Mouse (Mus musculus): Measurements from ENCODE around the gene Ddias. TPM values are rescaled to one million over a fixed set of nuclear protein-coding genes. Genes with fewer than 3 reads are reported as not detected.

Gene Ddias
- total RNA-seq, 2 experiments from 2014 or later: 0.57 to 0.73 TPM

DNA sequence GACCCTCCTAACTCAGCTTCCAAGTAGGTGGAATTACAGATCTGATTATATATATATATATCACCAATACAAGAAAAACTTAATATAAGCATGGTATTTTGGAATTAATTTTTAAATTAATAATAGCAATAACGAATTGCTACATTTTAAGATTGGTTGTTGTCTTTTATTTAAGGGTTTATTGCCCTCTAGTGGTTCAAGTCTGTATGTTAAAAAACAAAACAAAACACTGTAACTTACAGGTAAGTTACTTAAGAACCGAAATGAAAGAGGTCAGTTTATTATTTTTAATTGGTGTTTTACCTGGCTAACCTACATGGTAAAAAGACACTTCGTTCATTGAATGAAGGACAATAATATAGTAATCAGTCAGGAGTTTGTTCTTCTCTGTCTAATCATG, 3.9 kb downstream of the Ddias start:
- DNase-seq (ENCODE audit: extremely low spot score in 1 of 2, low spot score in 1 of 2): no peak

DNA sequence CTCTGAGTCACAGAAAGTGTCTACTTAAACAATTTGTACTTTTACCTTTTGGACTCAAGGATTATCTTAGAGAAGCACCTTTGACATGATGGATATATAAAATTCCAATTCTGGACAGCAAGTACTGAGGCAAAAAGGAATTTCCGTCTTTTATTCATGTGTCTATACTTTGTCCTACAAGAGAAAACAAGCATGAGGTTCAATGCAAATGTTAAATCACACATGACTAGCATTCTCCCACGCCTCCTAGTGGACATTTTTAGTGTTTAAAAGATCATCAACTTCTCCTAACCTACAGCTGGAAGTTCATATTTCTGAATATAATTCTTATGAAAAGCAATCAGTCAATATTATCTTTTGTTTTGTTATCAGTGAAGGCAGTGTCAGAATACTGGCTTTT, 7.5 kb downstream of the Ddias start:
- no peak for DNase-seq (ENCODE audit: extremely low spot score in 1 of 2, low spot score in 1 of 2)

DNA sequence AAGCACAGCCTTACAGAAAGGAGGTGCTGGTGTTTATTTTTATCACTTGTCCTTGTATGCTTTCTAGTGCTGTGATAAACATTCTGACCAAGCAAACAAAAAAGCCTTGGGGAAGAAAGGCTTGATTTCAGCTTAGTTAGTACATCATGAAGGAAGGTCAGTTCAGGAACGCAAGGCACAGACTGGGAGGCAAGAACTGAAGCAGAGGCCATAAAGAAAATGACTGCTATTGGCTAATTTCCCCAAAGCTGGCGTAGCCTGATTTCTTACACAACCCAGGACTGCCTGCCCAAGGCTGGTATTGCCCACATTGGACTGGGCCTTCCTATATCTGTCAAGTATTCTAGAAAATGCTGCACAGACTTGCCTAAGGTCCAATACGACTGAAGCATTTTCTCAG, 25.8 kb downstream of the Ddias start:
- no peak for DNase-seq (ENCODE audit: extremely low spot score in 1 of 2, low spot score in 1 of 2)

- no peak for DNase-seq (ENCODE audit: extremely low spot score in 1 of 2, low spot score in 1 of 2)
These were observed 31.8 kb downstream of the Ddias start for GRCm38 (mm10) chr7:92842254-92842653.

DNA sequence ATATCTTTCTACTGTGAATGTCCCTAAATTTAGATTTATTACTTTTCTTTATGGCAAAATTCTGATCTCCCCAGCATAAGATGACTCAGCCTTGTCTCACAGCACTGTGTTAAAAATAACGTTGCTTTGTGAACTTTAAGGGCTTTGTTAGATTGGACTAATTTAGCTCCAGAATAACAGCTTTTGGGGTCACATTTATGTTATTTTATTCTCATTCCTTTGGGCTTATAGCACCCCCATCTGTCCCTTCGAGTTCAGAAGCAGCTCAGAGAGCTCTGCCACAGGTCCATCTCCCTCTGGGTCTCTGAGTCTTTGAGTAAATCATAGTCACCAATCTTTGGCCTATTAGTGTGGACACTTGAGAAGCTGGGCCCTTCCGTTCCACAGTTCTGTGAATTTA, 36.1 kb downstream of the Ddias start:
- no peak for DNase-seq (ENCODE audit: extremely low spot score in 1 of 2, low spot score in 1 of 2)

GRCm38 (mm10) chr7:92837226-92837625, 36.8 kb downstream of the Ddias start:
- no peak for DNase-seq (ENCODE audit: extremely low spot score in 1 of 2, low spot score in 1 of 2)

DNA sequence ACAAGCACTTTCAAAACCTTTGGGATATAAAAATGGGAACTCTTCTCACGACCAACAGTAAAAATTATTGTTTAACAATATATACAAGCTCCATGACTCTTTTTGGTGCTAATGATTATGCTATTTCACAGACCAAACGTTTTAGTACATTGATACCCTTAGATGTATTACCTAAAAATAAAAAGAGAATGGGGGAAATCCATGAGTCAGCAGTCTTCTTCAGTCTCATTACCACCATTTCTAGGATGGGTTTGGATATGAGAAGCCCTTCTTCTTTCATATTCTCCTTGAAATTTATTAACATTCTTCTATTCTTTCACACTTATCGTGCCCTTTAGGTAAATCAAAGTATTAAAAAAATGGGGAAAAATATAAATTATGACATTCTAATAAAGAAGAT, 37.6 kb downstream of the Ddias start:
- no peak for DNase-seq (ENCODE audit: extremely low spot score in 1 of 2, low spot score in 1 of 2)

- no peak for DNase-seq (ENCODE audit: extremely low spot score in 1 of 2, low spot score in 1 of 2)
These were observed 39.7 kb downstream of the Ddias start for GRCm38 (mm10) chr7:92834391-92834790.

GRCm38 (mm10) chr7:92832395-92832794, 41.7 kb downstream of the Ddias start:
- DNase-seq (ENCODE audit: extremely low spot score in 1 of 2, low spot score in 1 of 2): no peak

DNA sequence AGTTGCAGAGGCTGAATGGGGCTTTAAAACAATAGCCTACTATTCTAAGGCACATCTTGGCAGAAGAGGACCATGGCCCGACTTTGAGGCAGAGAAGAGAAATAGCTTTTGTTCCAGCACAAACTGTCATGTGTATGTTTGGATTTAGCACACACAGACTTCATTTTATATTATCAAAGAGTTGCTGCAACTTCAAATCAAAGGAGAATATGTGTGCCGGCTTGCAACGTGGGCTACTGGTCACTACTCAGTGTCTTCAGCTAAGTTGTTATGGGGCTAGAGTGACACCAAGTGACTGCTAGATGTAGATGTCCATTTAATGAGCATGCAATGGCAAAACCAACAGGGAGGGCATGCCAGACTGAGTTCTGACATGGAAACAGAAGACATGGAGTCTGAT, 46.1 kb downstream of the Ddias start:
- DNase-seq (ENCODE audit: extremely low spot score in 1 of 2, low spot score in 1 of 2): no peak

DNA sequence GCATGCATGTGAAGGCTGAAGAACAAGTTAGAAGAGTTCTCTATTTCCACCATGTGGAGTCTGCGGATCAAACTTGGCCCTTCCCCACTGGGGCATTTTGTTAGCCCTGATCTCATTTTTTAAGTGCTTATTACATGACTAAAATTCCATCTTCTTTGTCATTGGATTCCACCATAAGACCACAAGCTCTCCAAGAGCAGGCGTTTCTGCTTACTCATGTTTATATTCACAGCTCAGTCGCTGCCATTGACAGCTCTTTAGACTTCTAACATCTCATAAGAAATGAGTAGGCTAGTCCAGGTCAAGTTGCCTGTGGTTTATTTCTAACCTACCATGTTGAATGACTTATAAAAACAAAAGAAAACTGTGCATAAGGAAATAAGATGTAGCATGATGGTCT, 47.8 kb downstream of the Ddias start:
- DNase-seq (ENCODE audit: extremely low spot score in 1 of 2, low spot score in 1 of 2): no peak

DNA sequence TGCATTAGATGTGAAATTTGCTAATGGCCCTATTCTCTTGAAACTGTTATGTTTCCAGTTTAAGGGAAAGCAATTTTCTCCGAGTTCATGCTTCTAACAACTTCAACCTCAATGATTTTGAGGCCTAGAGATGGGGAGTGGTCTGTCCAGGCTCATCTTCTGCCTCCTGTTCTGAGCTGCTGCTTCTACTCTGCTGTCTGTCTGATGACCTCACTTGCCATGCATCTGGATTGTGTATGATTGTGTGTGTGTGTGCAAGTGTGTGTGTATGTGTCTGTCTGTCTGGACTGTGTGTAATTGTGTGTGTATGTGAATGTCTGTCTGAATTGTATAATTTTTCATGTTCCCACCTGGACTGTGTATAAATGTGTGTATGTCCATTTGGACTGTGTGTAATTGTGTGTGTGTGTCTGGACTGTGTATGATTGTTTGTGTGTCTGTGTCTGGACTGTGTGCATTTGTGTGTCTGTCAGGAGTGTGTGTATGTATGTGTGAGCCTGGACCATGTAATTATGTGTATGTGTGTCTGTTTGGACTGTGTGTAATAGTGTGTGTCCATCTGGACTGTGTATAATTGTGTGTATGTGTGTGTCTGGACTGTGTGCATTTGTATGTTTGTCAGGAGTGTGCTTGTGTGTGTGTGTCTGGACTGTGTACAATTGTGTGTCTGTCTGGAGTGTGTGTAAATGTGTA, 51.5 kb downstream of the Ddias start:
- DNase-seq (ENCODE audit: extremely low spot score in 1 of 2, low spot score in 1 of 2): no peak

- DNase-seq (ENCODE audit: extremely low spot score in 1 of 2, low spot score in 1 of 2): no peak
These were observed 52.2 kb downstream of the Ddias start for GRCm38 (mm10) chr7:92821871-92822270.

DNA sequence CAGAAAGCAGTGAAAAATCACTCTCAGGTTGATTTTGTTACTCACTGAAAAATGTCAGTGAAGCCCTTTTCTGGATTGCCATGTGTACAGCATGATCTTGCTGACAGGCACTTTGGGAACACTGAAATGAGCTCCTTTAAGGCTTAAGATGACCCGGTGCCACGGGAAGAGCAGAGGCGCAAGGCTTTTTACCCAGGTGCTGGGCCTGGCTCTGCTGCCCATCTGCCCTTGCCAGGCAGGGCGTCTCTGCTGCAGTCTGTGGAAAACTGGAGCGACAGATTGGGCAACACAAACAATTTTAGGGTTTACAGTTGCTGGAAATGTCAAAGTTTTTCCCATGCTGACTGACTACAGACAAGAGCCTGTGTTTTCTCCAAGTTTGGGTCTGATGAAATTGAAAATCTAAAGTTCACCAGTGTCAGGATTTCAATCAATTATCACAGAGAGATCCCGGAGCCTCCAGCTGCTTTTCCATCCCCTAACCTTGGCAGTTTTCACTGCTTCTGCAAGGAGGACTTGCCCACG, 53.0 kb downstream of the Ddias start:
- DNase-seq (ENCODE audit: extremely low spot score in 1 of 2, low spot score in 1 of 2): no peak

DNA sequence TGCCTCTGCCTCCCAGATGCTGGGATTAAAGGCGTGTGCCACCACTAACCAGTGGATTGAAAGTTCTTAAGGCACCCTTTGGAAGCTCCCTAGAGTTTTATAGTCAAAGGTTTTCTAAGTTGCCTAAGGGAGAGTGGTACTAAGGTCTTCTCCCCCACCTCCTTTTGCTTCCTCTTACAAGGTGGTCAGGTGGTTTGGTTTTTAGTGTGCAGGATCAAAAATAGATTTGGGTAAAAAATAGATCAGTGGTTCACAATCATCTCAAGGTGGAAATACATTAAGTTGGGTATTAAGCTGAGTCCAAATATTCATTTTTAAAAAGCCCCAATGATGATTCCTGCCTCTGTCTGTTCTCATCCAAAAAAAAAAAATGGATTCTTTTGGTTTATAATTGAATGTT, 53.6 kb downstream of the Ddias start:
- no peak for DNase-seq (ENCODE audit: extremely low spot score in 1 of 2, low spot score in 1 of 2)

DNA sequence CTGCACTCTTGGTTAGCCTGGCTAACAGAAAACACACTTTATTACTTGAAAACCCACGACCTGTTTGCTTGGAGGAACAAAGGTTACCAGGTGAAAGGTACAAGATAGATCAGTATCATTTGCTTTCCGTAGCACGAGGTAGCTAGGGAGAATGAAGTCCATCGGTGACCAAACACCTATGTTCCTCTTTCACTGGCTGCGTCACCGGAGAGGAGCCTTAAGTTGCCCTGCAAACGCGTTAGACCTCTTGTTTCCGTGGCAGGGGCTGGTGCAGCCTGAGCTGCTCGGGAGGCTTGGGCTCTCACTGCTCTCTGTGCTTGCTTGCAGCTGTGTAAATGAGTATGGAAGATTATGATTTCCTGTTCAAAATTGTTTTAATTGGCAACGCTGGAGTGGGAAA, 54.4 kb downstream of the Ddias start:
- no peak for DNase-seq (ENCODE audit: extremely low spot score in 1 of 2, low spot score in 1 of 2)

DNA sequence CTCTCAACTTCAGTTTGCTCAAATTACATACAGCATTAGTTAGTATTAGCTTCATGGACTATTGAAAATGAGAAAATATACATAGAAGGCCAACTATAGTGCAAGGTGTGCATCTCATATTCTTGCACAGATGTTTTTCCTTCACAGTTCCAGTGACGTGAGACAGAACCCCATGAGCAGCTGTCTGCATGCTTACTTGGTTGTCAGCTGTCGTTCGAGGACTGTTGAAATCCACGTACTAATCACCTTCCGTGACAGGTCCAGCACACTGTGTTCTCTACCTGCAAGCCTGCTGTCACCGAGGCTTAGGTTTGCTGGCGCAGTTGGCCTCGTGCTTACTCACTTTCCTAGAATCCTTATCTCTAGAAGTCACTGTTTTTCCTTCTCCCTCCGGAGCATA, 56.2 kb downstream of the Ddias start:
- no peak for DNase-seq (ENCODE audit: extremely low spot score in 1 of 2, low spot score in 1 of 2)

DNA sequence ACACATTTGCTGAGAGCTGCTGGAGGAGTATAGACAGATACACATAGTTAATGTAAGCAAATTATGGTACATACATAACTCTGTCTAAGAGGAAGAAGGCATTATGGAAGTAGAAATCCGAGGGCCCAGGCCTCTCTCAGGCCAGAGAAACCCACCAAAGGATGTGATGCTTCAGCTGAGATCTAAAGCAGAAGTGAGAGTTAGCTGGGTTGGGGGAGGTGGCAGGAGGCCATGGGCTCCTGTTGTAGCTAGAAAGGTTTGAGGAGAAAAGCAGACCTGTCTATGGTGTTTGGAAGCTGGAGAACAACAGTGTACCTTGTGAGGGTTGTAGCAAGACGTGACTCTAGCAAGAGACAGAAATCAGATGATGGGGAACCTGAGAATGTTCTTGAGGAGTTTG, 56.8 kb downstream of the Ddias start:
- DNase-seq (ENCODE audit: extremely low spot score in 1 of 2, low spot score in 1 of 2): no peak

DNA sequence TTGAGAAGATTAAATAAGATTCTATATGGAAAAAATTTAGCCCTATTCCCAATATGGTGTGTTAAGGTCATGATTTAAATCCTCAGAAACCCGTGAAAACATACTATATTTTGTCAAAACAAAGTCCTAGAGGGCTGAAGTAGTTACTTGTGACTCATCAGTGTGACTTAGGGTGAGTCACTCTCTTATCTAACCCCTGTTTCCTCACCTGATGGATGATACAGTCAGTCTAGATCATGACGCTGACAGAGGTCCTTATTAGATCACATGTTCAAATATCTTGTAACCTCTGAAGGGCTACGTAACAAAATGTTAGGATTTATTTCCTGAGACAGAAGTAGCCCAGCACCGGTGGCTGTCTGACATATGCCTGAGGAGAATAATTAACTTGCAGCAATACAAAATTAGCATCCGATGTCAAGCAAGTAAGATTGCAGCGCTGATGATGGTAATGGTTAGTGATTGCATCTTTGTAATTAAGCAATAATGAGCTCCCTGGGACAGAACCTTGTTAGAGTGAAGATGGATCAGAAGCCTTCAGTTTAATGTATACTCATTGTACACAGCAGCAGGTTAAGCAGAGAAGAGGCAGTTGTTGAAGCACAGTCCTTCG, 62.3 kb downstream of the Ddias start:
- no peak for DNase-seq (ENCODE audit: extremely low spot score in 1 of 2, low spot score in 1 of 2)

Measured in layer of hippocampus, postnatal 25 days (tissue).